Mouse (Mus musculus) lung, postnatal 0 days (tissue): Measurements from ENCODE around the gene Sult3a2. TPM values are rescaled to one million over a fixed set of nuclear protein-coding genes. Genes with fewer than 3 reads are reported as not detected.
"Not testable (repeated sequence)": the region's sequence is repeated elsewhere in the genome, so short reads cannot be mapped to it uniquely, and the experiment has no call there.

Experiments used
- ATAC-seq: fragments of 200-750 bp; cut with Nextera tagmentation; 2 replicates; pipeline ENCODE4 v1.8.0; 2017; ENCODE audit warnings: moderate library complexity
- DNase-seq: peaks from one replicate; pipeline ENCODE4 v3.0.0-alpha.2; 2016; ENCODE audit warnings: low spot score
- H3K27ac ChIP-seq: fragments of 300-500 bp; sonication (generic); 2 replicates; pipeline ENCODE4 v1.5.1; 2014; ENCODE audit warnings: antibody characterized with exemption, mild to moderate bottlenecking, low read length, mixed read lengths
- H3K27me3 ChIP-seq: fragments of 300-500 bp; sonication (generic); replicated peaks from 2 replicates; pipeline ENCODE4 v1.6.1; 2014; ENCODE audit warnings: low read length, mixed read lengths; ENCODE audit not compliant: insufficient read depth
- H3K36me3 ChIP-seq: fragments of 300-500 bp; sonication (generic); 2 replicates; pipeline ENCODE4 v1.6.1; 2014; ENCODE audit warnings: low read length, mixed read lengths; ENCODE audit not compliant: insufficient read depth
- H3K4me1 ChIP-seq: fragments of 300-500 bp; sonication (generic); 2 replicates; pipeline ENCODE4 v1.6.1; 2014; ENCODE audit warnings: antibody characterized with exemption, low read depth, low read length, mixed read lengths; ENCODE audit not compliant: insufficient read depth
- H3K4me2 ChIP-seq: fragments of 300-500 bp; sonication (generic); replicated peaks from 2 replicates; pipeline ENCODE4 v1.6.1; 2014; ENCODE audit warnings: low read depth, mild to moderate bottlenecking, low read length, moderate library complexity, mixed read lengths
- H3K4me3 ChIP-seq: fragments of 300-500 bp; sonication (generic); 2 replicates; pipeline ENCODE4 v1.5.1; 2014; ENCODE audit warnings: low read depth, low read length
- H3K9ac ChIP-seq: fragments of 300-500 bp; sonication (generic); replicated peaks from 2 replicates; pipeline ENCODE4 v1.6.1; 2014; ENCODE audit warnings: low read depth, mild to moderate bottlenecking
- H3K9me3 ChIP-seq: fragments of 300-500 bp; sonication (generic); 2 replicates; pipeline ENCODE4 v1.6.1; 2016; ENCODE audit warnings: low read length, mixed read lengths
- CTCF ChIP-seq: IDR thresholded peaks from 2 replicates; pipeline ENCODE4 v1.5.1; 2016; ENCODE audit warnings: antibody characterized with exemption, mild to moderate bottlenecking
- EP300 ChIP-seq: IDR thresholded peaks from 2 replicates; pipeline ENCODE4 v1.6.1; 2016; ENCODE audit warnings: antibody characterized with exemption, mild to moderate bottlenecking, control low read depth
- WGBS: fragments of 180-500 bp; shearing (Covaris S2); extraction: QIAGEN DNeasy Blood & Tissue Kit; methylation state at CpG from one replicate; pipeline ENCODE4 v1.1.7; 2014; 5-methylcytosine and 5-hydroxymethylcytosine counted together
- polyA plus RNA-seq: library from polyadenylated mRNA; unstranded; fragments of >200 nt; fragmentation: Nextera tagmentation; extraction: Ambion mirVana; gene quantifications from 2 replicates; pipeline ENCODE4 v1.2.1, GENCODE M21; 2015

Gene Sult3a2
- polyA plus RNA-seq, 1 experiment from 2014 or later: not detected

DNA sequence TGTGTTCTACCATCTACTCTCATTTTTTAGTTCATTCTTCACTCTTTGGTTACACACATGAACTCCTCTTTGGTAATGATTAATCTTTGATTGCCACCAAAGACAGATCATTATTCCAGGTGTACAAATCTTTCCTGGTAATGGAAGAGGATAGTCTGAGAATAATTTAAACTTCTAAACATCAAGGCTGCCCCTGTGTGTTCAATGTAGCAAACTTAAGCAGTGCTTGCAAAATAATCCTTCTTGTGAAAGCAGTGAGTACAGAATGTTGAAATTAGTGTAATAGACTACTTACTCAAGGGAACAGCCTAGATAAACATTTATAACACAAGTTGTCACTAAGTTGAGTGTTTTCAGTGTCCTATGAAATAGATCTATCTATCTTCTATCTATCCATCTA lies 1.0 kb upstream of the Sult3a2 start:
- Histone ChIP-seq H3K4me3 (no peak overlapping the region), H3K9ac (no peak overlapping the region), H3K27me3 (no peaks in the 10 kb centered on the region), H3K27ac (no peak overlapping the region), H3K4me1 (no peaks in the 10 kb centered on the region), H3K9me3 (no peaks in the 10 kb centered on the region), H3K36me3 (no peaks in the 10 kb centered on the region), H3K4me2 (no peak overlapping the region)
- TF ChIP-seq CTCF: no peak
- no peak for TF ChIP-seq EP300
- DNase-seq (no peak), ATAC-seq (no peak)

GRCm38 (mm10) chr10:33735251-33735650 lies 51.3 kb downstream of the Sult3a2 start:
- not testable (repeated sequence) for H3K27me3 ChIP-seq, H3K4me3 ChIP-seq, H3K4me2 ChIP-seq, H3K9ac ChIP-seq, ATAC-seq, H3K27ac ChIP-seq, H3K36me3 ChIP-seq, H3K4me1 ChIP-seq, H3K9me3 ChIP-seq, DNase-seq
- WGBS: 89% methylated on average over 7 of the region's 7 CpGs

- Histone ChIP-seq H3K9me3 (no peaks in the 10 kb centered on the region), H3K4me2 (no peak overlapping the region), H3K9ac (no peak overlapping the region), H3K4me3 (no peak overlapping the region), H3K36me3 (no peaks in the 10 kb centered on the region), H3K27me3 (no peaks in the 10 kb centered on the region), H3K4me1 (no peaks in the 10 kb centered on the region), H3K27ac (no peak overlapping the region)
- no peak for ATAC-seq
- DNase-seq: no peak
- TF ChIP-seq EP300 (no peak), CTCF (no peak)
Observed at GRCm38 (mm10) chr10:33733241-33733640, 53.3 kb downstream of the Sult3a2 start.

- 78% methylated on average over 4 of the region's 4 CpGs for WGBS
- no peak for TF ChIP-seq CTCF
- DNase-seq: no peak
Observed at GRCm38 (mm10) chr10:33732409-33733185, 53.9 kb downstream of the Sult3a2 start.

DNA sequence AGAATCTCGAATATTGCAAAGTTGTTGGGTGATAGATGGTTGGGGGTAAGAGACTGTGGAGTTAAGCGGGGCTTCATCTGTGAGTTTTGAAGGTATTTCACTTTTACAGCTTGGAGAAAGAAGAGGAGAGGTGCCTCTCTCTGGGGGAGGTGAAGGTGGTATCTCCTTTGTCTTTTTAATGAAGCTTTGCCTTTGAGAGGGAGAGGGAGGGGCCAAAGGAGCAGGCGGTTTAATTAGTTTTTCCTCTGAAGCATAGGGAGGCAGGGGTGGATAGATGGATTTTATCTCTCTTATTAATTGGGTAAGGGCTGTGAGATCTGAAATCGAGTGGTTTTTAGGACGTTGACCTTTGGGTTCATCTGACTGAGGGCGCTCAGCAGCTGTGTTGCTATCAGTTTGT lies 62.7 kb downstream of the Sult3a2 start:
- whole genome bisulfite sequencing: 40% methylated on average over 6 of the region's 6 CpGs
- Histone ChIP-seq H3K4me1 (no peaks in the 10 kb centered on the region), H3K27me3 (no peaks in the 10 kb centered on the region), H3K27ac (no peak overlapping the region), H3K36me3 (no peaks in the 10 kb centered on the region), H3K9ac (no peak overlapping the region), H3K9me3 (no peaks in the 10 kb centered on the region), H3K4me3 (no peak overlapping the region), H3K4me2 (no peak overlapping the region)
- no peak for DNase-seq
- no peak for TF ChIP-seq CTCF
- no peak for TF ChIP-seq EP300
- ATAC-seq: no peak

More at GRCm38 (mm10) chr10:33732409-33733185, 53.9 kb downstream of the Sult3a2 start:
- no peak overlapping the region for H3K9ac ChIP-seq
- H3K27ac ChIP-seq: no peak overlapping the region
- H3K9me3 ChIP-seq: no peaks in the 10 kb centered on the region
- H3K27me3 ChIP-seq: no peaks in the 10 kb centered on the region
- no peak for ATAC-seq
- H3K36me3 ChIP-seq: no peaks in the 10 kb centered on the region
- no peaks in the 10 kb centered on the region for H3K4me1 ChIP-seq
- H3K4me3 ChIP-seq: no peak overlapping the region
- no peak overlapping the region for H3K4me2 ChIP-seq

DNA sequence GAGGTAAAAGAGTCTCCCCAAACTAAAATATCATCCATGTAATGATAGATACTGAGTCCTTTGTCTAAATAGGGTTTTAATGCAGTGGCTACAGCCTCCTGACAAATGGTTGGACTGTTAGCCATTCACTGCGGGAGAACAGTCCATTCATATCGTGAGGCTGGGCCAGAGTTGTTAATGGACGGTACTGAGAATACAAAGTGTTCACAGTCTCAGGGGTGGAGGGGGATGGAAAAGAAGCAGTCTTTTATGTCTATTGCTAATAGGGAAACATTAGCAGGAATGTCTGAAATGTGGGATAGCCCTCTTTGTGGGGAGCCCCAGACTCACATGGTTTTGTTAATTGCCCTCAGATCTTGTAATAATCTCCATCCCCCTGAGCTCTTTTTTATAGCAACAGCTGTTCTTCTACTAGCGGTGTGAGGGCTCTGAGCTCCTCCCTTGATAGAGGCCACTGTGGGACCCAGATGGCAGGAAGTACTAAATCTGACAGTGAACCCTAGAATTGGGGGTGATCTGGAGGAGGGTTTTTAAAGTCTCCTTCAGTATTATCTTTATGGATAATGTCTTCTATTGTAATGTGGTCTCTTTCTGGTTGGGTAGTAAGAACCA lies 64.6 kb downstream of the Sult3a2 start:
- no peak for DNase-seq

More for the DNA sequence above, 64.6 kb downstream of the Sult3a2 start:
- Histone ChIP-seq H3K4me3 (no peak overlapping the region), H3K9ac (no peak overlapping the region), H3K36me3 (no peaks in the 10 kb centered on the region), H3K9me3 (no peaks in the 10 kb centered on the region), H3K27me3 (no peaks in the 10 kb centered on the region), H3K4me1 (no peaks in the 10 kb centered on the region), H3K4me2 (no peak overlapping the region), H3K27ac (no peak overlapping the region)
- no peak for TF ChIP-seq EP300
- no peak for TF ChIP-seq CTCF
- 81% methylated on average over 4 of the region's 4 CpGs for WGBS
- no peak for ATAC-seq

Other genes with a start within 250 kb of the Sult3a2 start
- 0.13 TPM in 1 of 2 replicates, not detected in the other for gene Clvs2, start 161.9 kb downstream of the Sult3a2 start, polyA plus RNA-seq
- not detected in 2 replicates for gene Sult3a1, start 71.0 kb upstream of the Sult3a2 start, polyA plus RNA-seq
- gene Rsph4a, start 118.4 kb upstream of the Sult3a2 start, polyA plus RNA-seq: 2.1 and 2.6 TPM in 2 replicates
- gene Zup1, start 164.6 kb upstream of the Sult3a2 start, polyA plus RNA-seq: 13.7 and 17.4 TPM in 2 replicates
- gene Rwdd1, start 232.9 kb upstream of the Sult3a2 start, polyA plus RNA-seq: 95.9 and 96.5 TPM in 2 replicates